Mouse (Mus musculus) monocyte, adult 5-6 weeks (primary cell): ENCODE results near the gene Pla2g15. TPM values are rescaled to one million over a fixed set of nuclear protein-coding genes. Genes with fewer than 3 reads are reported as not detected.

Source experiments
- ATAC-seq: fragments of 153-309, 156-312 bp; replicated peaks from 2 replicates; pipeline ENCODE4 v1.8.0; 2017; ENCODE audit warnings: mild to moderate bottlenecking; ENCODE audit not compliant: low TSS enrichment, insufficient number of reproducible peaks, severe bottlenecking, poor library complexity, low FRiP score
- total RNA-seq: library from RNA; stranded (forward); fragments of 200-1000, 200-491, 200-594 nt; gene quantifications from 3 replicates; pipeline ENCODE4 v1.2.3, GENCODE M21; 2017

The Pla2g15 gene
- total RNA-seq = 7.7 to 8.6 TPM (median 8.2 TPM) in 3 replicates

DNA sequence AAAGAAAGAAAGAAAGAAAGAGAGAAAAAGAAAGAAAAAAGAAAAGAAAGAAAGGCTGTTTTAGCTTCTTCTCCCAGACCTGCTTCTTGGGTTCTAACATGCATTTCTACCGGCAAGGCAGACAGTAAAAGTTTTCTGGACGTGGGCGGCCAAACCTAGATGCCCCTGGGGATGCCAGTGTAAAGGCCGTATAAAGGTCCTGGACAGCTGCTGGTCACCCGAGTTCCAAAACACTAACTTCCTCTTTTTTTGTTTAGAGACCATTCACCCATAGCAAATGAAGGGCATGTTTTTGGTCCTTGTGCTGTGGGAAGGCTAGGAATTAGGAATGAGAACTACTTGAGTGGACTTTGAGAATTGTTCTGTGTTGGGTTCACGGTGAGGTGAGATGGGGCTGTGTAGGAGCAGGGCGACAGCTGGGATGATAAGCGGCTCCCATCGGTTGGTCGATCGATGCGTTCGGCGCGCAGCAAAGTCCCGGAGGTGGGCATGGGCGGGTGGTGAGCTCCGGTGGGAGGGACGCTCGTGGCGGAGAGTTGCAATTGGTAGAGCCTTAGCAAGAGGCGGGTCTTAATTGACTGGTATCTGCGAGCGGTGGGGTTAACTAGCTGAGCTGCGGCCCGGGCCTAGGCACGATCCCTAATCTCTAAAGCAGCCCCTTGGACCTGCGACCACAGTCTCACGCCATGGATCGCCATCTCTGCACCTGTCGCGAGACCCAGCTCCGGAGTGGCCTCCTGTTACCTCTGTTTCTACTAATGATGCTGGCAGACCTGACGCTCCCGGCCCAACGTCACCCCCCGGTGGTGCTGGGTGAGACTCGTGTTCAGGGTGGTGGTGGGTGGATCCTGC lies at the start of gene Pla2g15:
Gene Pla2g15 (plus strand): TSS at position 599 of the 852 bp plus-strand sequence.
- peak; percentile 94 for ATAC-seq

DNA sequence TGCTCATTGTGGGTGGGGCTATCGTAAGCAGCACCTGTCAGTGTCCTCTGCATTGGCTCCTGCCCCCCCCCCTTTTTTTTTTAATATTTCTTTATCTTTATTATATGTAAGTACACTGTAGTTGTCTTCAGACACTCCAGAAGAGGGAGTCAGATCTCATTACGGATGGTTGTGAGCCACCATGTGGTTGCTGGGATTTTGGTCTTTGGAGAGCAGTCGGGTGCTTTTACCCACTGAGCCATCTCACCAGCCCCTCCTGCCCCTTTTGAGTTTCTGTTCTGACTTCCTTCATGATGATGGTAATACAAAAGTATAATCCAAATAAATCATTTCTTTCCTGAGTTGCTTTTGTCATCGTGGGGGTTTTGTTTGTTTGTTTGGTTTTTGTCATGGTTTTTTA lies 47.9 kb upstream of the Pla2g15 start:
- no peak for ATAC-seq

DNA sequence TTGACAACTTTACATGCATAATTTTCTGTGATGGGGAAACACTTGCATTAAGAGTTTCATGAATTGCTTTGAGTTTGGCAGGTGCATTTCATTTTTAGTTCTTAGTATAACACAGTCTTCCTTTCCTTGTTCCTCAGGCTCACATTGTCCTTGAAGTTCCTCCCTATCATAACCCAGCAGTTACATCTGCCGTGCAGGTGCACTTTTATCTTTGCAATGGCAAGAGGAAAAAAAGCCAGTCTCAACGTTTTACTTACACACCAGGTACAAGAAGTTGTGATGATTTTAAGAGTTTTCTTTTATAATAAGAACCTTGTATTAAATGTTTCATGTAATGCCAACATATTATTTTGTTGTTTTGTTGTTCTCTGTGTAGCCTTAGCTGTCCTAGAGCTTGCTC lies 46.3 kb upstream of the Pla2g15 start:
- ATAC-seq = no peak

DNA sequence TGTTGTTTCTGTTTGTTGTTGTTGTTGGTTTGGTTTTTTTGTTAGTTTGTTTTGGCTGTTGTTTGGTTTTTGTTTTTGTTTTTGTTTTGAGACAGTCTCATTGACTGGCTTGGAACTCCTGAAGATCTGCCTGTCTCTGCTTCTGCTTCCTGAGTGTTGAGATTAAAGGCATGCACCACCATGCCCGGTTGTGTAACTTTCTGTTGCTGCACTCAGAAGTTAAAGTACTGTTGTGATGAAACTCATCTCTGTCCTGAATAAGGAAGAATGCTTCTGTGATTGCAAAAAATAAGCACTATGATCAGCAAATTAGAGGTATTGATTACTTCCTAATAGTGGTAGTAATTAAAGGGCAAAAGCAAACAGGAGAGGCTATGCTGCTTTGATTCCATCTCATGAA lies 44.0 kb upstream of the Pla2g15 start:
- no peak for ATAC-seq

DNA sequence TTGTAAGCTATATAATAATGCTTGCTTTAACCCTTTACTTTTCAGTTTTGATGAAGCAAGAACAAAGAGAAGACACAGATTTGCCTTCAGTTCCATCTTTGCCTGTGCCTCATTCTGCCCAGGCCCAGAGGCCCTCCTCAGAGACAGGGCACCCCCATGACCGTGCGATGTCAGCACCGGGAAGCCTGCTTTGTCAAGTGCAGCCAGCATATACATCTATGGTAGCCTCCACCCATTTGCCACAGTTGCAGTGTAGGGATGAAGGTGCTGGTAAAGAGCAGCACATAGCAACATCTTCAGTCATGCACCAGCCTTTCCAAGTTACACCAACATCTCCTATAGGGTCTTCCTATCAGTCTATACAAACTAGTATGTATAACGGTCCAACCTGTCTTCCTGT lies 42.1 kb upstream of the Pla2g15 start:
- peak; percentile 50; the same call in 1 of the 2 replicates for ATAC-seq

DNA sequence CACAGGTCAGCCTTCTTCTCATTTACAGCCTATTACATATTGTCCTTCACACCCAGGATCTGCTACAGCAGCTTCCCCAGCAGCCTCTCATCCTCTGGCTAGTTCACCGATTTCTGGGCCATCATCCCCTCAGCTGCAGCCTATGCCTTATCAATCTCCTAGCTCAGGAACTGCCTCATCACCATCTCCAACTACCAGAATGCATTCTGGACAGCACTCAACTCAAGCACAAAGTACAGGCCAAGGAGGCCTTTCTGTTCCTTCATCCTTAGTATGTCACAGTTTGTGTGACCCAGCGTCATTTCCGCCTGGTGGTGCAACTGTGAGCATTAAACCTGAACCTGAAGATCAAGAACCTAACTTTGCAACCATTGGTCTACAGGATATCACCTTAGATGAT lies 41.5 kb upstream of the Pla2g15 start:
- ATAC-seq = no peak

DNA sequence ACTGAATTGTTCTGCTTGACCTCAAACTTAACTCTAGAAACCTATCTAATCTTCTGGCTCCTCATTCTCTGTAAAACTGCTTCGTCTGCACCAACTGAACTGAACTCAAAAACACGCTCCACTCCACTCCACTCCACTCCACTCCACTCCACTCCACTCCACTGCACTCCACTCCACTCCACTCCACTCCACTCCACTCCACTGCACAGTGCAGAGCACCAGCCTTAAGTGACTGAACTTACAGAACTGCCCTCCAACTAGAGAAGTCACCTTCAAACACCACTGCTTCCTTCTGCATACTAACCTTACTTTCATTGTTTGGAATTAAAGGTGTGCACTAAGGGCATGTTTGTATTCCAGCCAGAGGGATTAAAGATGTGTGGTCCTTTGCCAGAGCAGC lies 38.2 kb upstream of the Pla2g15 start:
- no peak for ATAC-seq

DNA sequence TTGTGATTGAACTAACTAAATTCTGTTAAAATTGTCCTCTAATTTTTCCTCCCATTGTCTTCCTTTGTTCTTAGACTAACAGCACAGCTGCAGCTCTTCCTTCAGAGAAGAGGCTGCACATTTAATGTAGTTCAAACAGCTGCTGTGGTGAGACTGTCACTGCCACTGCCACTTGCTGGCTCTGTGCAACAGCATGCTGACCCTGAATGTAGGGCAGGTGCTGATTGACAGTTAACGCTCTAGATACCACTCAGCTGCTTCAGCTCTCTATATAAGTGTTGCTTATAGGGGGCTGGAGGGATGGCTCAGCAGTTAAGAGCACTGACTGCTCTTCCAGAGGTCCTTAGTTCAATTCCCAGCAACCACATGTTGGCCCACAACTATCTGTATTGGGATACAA lies 37.7 kb upstream of the Pla2g15 start:
- ATAC-seq = no peak

DNA sequence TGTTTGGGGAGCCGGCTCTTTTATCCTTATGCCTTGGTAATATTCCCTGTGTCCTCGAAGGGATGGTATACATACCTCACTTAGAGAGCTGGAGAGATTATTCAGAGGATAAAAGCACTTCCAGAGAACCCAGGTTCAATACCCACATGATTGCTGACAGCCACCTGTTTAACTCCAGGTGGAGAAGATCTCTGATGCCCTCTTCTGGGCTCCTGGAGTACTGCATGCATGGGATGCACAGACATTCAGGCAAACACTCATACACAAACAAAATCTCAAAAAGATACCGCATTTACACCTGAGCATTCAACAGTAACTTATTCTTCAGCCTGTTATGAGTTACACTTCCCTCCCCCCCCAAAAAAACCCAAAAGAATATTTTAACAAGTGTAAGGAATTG lies 34.3 kb upstream of the Pla2g15 start:
- ATAC-seq = 0 out of 2 replicates have a peak, but pooled peaks have one; percentile 43

DNA sequence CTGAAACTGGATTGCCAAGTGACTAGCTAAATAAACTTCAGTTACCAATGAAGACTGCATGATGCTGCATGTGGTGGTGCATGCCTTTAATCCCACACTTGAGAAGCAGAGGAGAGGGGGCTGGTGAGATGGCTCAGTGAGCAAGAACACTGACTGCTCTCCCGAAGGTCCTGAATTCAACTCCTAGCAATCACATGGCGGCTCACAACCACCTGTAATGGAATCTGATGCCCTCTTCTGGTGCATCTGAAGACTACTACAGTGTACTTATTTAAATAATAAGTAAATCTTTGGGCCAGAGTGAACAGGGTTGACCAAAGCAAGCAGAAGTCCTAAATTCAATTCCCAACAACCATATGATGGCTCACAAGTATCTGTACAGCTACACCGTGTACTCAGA lies 26.8 kb upstream of the Pla2g15 start:
- ATAC-seq = no peak

DNA sequence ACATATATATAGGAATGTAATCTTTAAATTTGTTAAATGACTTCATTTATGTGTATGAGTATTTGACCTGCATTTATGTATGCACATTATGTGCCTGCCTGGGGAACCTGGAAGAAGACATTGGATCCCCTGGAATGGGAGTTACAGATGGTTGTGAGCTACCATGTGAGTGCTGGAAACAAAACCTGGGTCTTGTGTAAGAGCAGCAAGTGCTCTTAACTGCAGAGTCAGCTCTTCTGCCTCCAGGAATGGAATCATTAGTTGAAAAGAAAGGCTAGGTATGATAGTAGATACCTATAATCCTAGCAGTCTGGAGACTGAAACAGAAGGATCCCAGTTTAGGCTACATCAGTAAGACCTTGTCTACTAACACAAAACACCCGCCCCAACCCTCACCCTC lies 24.1 kb upstream of the Pla2g15 start:
- no peak for ATAC-seq

DNA sequence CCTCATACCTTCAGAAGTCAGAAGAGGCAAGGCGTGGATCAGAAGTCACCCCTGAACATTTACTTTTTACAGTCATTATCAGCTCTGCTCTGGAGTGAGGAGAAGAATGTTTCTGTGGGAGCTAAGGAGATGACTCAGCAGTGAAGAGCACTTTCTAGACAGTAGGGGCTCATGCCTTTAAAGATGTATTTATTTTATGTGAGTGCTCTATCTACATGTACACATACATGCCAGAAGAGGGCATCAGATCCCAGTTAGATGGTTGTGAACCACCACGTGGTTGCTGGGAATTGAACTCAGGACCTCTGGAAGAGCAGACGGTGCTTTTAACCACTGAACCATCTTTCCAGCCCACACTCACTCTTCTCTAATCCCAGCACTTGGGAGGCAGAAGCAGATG lies 23.1 kb upstream of the Pla2g15 start:
- ATAC-seq = no peak

DNA sequence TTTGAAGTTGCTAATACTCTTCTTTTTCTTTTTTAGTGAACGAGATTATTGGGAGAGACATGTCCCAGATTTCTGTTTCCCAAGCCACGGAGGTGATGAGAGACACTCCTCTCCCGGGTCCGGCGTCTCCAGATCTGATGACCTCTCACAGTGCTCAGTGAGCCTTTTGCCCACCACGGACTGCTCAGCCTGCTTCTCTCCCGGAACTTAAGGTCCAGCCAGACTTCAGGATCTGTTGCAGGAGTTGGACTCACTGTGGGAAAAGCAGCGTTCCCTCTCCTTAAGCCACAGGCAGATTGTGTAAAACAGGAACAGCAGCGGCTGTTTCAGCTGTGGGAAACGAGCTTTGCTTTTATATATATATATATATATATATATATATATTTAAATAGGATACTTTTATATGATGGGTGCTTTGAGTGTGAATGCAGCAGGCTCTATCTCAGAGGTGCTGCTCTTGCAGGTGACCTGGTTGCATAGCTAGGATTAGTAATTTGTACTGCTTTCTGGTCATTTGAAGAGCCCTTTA lies 22.3 kb upstream of the Pla2g15 start:
- no peak for ATAC-seq

DNA sequence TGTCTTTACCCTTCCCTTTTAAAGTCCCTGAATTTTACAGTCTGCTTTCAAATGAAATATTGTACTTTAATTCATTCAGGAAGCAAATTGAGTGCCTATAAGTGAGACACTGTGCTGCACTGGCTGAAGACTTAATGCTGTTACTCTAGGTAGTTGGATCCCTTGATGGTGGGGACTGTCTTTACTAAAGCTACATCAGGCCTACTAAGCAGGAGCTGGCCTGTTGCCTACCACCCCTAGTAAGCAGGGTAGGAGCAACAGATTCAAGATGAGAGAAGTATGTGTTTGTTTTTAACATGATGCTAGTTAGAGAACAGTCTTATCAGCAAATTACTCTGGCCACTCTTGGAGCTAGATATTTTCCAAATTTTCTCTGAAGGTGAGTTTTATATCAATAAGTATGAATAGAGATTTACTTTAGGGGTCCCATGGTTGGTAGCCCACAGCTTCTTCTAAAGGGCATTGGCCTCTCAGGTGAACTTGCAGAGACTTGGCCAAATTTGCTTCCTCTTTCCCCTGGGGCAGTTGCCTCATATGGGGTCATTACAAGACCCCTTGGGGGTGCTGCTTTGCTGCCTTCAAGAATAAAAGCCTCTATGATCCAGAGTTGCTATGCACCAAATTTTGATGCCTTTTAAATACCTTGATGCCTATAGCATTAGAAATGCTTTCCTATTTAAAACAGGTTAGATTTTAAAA lies 20.8 kb upstream of the Pla2g15 start:
- ATAC-seq = no peak

DNA sequence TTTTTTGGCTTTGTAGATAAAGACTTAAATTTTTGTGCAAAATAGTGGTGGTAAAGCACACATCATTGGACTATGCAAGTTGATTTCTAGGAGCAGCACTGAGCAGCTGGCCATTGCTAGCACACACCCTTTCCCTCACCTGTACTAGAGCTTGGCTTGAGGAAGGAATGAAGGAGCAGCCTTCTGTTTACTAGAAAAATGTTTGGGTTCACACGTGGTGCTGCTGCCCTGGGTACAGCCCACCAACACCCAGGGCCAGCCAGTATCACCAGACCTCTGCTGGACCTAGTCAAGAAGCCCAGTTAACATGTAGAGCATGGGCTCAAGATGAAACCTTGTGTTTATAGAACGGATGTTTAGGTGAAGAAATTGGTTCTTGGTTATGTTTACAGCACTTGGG lies 20.2 kb upstream of the Pla2g15 start:
- ATAC-seq = no peak

DNA sequence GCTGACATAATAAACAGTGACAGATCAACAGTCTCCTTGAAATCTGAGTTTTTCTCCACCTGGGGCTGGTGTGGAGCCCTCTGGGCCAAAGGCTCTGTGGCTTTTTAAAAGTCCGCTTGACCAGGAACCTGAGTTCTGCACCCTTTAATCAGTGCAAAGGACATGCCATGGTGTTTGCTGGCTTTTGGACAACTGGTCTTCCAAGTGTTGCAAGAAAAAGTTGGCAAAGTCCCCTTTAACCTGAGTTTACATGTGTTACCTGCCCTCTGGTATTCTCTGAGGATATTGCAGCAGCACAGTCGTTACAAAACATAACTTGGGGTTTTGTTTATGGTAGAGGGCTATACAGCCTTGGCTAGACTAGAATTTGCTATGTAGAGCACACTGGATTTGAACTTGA lies 19.7 kb upstream of the Pla2g15 start:
- ATAC-seq = no peak

DNA sequence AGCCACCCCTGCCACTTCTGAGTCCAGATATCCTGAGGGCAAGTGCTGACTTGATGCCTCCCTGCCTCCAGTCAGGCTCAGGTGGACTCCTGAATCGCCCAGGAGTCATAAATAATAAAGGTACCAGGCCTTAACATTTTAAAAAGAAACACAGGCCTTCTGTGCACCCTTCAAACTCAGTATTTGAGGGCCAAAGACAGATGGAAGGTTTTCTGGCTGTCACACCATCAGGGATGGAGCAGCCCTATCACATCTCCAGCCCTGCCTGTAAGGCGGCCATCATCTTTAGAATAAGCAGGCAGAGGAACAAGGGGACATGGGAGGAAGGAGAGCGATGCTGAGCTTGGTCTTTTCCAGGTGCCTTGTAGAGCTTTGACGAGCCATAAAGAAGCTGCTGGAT lies 19.2 kb upstream of the Pla2g15 start:
- ATAC-seq = no peak

DNA sequence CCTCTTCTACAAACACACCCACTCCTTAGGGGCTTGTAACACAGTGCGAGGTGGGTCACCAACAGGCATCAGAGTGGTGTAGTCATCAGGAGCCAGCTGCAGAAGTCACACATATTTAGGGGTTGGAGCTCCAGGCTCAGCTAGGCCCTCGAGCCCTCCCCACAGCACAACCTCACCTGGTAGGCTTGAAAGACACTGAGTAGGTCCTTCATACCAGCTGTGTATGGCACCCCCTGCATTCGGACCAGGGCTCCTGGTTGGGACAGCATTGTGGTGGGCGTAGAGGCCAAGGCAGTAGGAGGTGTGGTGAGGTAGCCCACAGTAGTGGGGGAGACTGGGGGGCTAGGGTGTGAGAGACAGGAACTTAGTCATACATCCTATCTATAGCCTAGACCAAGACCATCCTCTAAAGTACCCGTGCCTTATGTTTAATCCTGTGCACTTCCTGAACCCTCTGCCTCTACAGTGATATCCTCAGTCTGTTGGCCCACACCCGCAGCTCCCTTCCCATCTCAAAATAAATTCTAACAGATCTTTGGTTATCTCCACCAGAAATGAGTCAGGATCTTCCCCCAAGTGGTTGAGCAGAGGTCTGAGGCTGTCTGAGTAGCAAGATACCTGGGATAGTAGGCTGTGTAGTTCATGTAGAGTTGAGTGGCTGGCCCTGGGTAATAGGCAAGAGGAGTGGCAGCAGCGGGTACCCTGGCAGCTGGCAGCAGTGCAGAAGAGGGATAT lies 18.5 kb upstream of the Pla2g15 start:
- ATAC-seq = no peak

DNA sequence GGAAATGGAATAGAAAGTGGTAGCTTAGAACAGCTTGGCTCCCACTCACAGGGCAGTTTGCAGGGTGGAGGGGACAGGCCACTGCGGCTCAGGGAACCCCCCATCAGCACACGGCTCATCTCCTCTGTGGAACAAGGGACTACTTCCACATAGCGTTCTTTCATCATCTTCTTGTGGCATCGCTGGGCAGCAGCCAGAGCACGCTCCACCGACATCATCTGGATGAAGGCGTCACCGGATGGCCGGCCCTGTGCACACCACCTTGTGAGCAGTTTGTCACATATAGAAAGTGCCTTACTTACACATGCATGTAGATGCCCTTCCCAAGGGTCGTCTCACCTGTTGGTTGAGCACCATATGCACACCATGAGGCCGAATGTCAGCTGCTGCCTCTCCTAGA lies 17.8 kb upstream of the Pla2g15 start:
- ATAC-seq = no peak
